Mouse (Mus musculus) forebrain, embryonic 11.5 days (tissue): Measurements from ENCODE around the gene Nanos2. TPM values are rescaled to one million over a fixed set of nuclear protein-coding genes. Genes with fewer than 3 reads are reported as not detected.

Experiments
- ATAC-seq: fragments of 200-750 bp; cut with Nextera tagmentation; replicated peaks from 2 replicates; pipeline ENCODE4 v1.8.0; 2017; ENCODE audit warnings: moderate TSS enrichment; ENCODE audit not compliant: low FRiP score
- DNase-seq: peaks from one replicate; pipeline ENCODE4 v3.0.0-alpha.2; 2017; ENCODE audit warnings: low spot score
- H3K27ac ChIP-seq: fragments of 300-500 bp; sonication (generic); 2 replicates; pipeline ENCODE4 v1.5.1; 2014; ENCODE audit warnings: low read depth, low read length
- H3K27me3 ChIP-seq: fragments of 300-500 bp; sonication (generic); 2 replicates; pipeline ENCODE4 v1.6.1; 2014; ENCODE audit warnings: mild to moderate bottlenecking, low read length, mixed read lengths; ENCODE audit not compliant: control insufficient read depth, insufficient read depth
- H3K36me3 ChIP-seq: fragments of 300-500 bp; sonication (generic); 2 replicates; pipeline ENCODE4 v1.6.1; 2014; ENCODE audit warnings: mild to moderate bottlenecking, low read length, moderate library complexity, mixed read lengths; ENCODE audit not compliant: control insufficient read depth, insufficient read depth
- H3K4me1 ChIP-seq: fragments of 300-500 bp; sonication (generic); replicated peaks from 2 replicates; pipeline ENCODE4 v1.6.1; 2014; ENCODE audit warnings: low read length, mixed read lengths; ENCODE audit not compliant: control insufficient read depth, insufficient read depth
- H3K4me2 ChIP-seq: fragments of 300-500 bp; sonication (generic); 2 replicates; pipeline ENCODE4 v1.6.1; 2014; ENCODE audit warnings: low read depth, mild to moderate bottlenecking, low read length, moderate library complexity, mixed read lengths; ENCODE audit not compliant: severe bottlenecking
- H3K4me3 ChIP-seq: fragments of 300-500 bp; sonication (generic); 2 replicates; pipeline ENCODE4 v1.5.1; 2014; ENCODE audit warnings: low read depth, low read length
- H3K9ac ChIP-seq: fragments of 300-500 bp; sonication (generic); 2 replicates; pipeline ENCODE4 v1.6.1; 2014; ENCODE audit warnings: low read length
- H3K9me3 ChIP-seq: fragments of 300-500 bp; sonication (generic); 2 replicates; pipeline ENCODE4 v1.6.1; 2016; ENCODE audit warnings: low read length, mixed read lengths; ENCODE audit not compliant: control insufficient read depth
- WGBS: fragments of 180-500 bp; shearing (Covaris S2); extraction: QIAGEN DNeasy Blood & Tissue Kit; methylation state at CpG from one replicate; pipeline ENCODE4 v1.1.7; 2014; 5-methylcytosine and 5-hydroxymethylcytosine counted together
- polyA plus RNA-seq: library from polyadenylated mRNA; unstranded; fragments of >200 nt; fragmentation: Nextera tagmentation; extraction: Ambion mirVana; gene quantifications from 2 replicates; pipeline ENCODE4 v1.2.1, GENCODE M21; 2014

Nanos2 gene
- polyA plus RNA-seq, 1 experiment from 2014 or later = not detected

DNA sequence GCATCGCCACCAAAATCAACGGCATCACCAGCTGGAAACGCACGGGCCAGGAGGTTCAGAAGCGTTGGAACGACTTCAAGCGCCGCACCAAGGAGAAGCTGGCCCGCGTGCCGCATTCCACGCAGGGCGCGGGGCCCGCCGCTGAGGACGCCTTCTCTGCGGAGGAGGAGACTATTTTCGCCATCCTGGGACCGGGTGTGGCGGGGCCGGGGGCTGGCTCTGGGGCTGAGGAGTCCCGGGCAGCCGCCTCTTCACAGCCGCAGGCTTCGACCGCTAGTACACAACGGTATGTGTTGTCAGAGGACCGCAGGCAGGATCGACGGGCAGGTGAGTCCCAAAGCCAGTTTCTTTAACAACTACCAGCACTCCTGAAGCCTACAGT, 5.1 kb downstream of the Nanos2 start:
- peaks cover 20% of the 10 kb centered on the region for H3K27me3 ChIP-seq

DNA sequence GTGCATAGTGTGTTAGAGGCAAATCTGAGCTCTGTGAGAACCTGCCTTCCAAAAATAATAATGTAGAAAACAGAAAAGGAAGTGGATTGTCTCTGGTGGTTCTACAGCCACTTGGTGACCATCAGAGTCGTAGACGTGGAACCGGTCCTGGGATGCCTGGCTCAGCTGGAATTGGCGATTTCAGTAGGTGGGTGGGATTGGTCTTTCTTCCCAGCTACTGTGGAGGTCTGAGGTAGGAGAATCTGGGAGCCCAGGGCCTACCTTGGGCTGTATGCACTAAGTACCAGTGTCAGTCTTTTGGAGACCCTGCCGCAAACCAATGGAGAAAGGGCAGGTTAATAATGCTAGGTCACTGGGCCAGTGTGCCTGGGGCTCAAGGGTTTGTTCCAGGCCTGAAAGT, 5.8 kb downstream of the Nanos2 start:
- no peak overlapping the region for H3K4me3 ChIP-seq
- 91% methylated on average over 5 of the region's 5 CpGs for WGBS

More for the DNA sequence above, 5.1 kb downstream of the Nanos2 start:
- Histone ChIP-seq H3K27ac (no peak overlapping the region), H3K9me3 (no peaks in the 10 kb centered on the region), H3K4me3 (peak overlapping the region; percentile 47), H3K4me1 (peaks cover 6% of the 10 kb centered on the region), H3K4me2 (peak overlapping the region; percentile 77), H3K9ac (peak overlapping the region; percentile 57), H3K36me3 (no peaks in the 10 kb centered on the region)
- DNase-seq (no peak), ATAC-seq (no peak)
- WGBS = 4% methylated on average over 31 of the region's 31 CpGs

DNA sequence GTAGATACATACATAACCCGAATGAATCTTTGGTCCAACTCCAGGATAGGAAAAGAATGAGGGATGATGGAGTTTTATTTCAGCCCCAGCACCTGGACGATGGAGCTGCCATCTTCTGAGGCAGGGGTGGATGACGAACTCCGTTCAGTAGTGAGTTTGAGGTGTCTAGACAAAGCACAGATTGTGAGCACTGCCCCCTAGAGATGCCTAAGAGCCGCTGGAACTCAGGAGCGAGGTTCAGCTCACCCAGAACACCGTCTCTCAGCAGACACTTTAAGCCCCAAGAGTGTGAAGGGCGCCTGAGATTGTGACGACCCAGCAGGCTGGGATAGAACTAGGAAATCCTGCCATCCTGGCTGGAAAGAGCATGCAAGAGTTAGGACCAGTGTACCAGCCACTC, 11.6 kb downstream of the Nanos2 start:
- Histone ChIP-seq H3K9me3 (no peaks in the 10 kb centered on the region), H3K4me1 (0 out of 2 replicates have a peak, but pooled peaks cover 3% of the 10 kb centered on the region), H3K4me3 (no peak overlapping the region), H3K36me3 (no peaks in the 10 kb centered on the region), H3K4me2 (no peak overlapping the region), H3K27ac (no peak overlapping the region), H3K9ac (no peak overlapping the region), H3K27me3 (no peaks in the 10 kb centered on the region)
- WGBS = 36% methylated on average over 9 of the region's 9 CpGs
- ATAC-seq = no peak
- no peak for DNase-seq

More for the DNA sequence above, 5.8 kb downstream of the Nanos2 start:
- no peak overlapping the region for H3K27ac ChIP-seq
- DNase-seq (no peak), ATAC-seq (no peak)
- no peaks in the 10 kb centered on the region for H3K36me3 ChIP-seq
- peaks cover 20% of the 10 kb centered on the region for H3K27me3 ChIP-seq
- no peak overlapping the region for H3K4me2 ChIP-seq
- H3K4me1 ChIP-seq = peaks cover 6% of the 10 kb centered on the region
- H3K9ac ChIP-seq = no peak overlapping the region
- H3K9me3 ChIP-seq = no peaks in the 10 kb centered on the region

DNA sequence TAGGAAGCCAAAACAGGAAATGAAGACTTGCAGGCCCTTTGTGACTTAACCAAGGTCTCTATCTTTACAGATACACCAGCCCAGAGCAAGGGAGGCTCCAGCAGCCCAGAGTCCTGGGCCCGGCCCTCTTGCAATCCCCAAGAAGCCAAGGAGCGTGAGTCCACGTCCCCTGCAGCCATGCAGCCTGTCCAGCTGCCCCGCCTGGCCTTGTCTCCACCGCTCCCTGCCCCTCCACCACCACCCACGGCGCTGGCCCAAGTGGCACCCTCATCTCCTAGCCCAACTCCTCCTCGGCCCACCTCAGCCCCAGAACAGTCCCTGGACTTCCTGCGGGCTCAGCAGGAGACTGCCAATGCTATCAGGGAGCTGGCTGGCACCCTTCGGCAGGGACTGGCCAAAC, 13.2 kb downstream of the Nanos2 start:
- Histone ChIP-seq H3K36me3 (peaks cover 1% of the 10 kb centered on the region; the same call in 1 of the 2 replicates), H3K27ac (no peak overlapping the region), H3K9me3 (no peaks in the 10 kb centered on the region), H3K4me2 (peak overlapping the region; percentile 34), H3K9ac (0 out of 2 replicates have a peak overlapping the region, but pooled peaks have one; percentile 4), H3K27me3 (no peaks in the 10 kb centered on the region), H3K4me3 (peak overlapping the region; percentile 3), H3K4me1 (peaks cover 13% of the 10 kb centered on the region)
- WGBS = 62% methylated on average over 10 of the region's 10 CpGs
- ATAC-seq (no peak), DNase-seq (no peak)

DNA sequence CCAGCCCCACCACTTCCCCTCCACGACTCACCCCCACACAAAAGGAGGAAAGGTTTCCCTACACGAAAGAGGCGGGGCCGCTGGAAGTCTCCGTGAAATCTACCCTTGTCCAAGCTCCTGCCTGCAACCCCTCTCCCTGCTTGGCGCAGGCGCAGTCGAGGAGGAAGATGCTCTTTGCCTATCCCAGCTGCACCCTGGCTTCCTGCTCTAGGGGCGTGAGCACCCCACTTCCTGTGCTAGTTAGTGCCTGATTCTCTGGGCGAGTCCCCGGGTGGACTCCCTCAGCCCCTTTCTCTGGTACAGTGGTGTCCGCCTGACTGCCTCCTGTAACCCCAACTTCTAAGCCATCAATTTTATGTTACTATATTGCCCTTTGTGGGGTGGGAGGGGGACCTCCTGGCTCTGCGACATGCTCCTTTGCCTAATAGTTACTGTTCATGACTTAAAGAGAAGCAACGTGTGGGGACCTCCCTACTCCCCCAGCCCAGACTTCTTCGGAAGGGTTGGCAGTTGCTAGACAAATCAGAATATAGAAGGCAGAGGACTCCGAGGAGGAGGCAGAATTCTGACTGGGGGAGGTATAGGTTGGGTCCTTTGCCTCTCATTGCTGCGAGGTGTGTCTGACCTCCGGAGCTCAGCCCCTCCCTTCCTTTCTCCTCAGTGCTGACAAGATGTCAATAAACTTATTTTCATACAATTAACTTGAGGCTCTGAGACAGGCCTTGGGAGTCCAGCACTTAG, 14.0 kb downstream of the Nanos2 start:
- peak overlapping the region; percentile 3 for H3K4me3 ChIP-seq
- H3K4me1 ChIP-seq = peaks cover 20% of the 10 kb centered on the region
- no peaks in the 10 kb centered on the region for H3K27me3 ChIP-seq
- no peaks in the 10 kb centered on the region for H3K9me3 ChIP-seq
- H3K27ac ChIP-seq = no peak overlapping the region
- WGBS = 35% methylated on average over 18 of the region's 18 CpGs
- DNase-seq (peak; percentile 71), ATAC-seq (no peak)
- H3K36me3 ChIP-seq = peaks cover 3% of the 10 kb centered on the region; the same call in 1 of the 2 replicates
- H3K9ac ChIP-seq = no peak overlapping the region
- H3K4me2 ChIP-seq = peak overlapping the region; percentile 34; the same call in 1 of the 2 replicates

DNA sequence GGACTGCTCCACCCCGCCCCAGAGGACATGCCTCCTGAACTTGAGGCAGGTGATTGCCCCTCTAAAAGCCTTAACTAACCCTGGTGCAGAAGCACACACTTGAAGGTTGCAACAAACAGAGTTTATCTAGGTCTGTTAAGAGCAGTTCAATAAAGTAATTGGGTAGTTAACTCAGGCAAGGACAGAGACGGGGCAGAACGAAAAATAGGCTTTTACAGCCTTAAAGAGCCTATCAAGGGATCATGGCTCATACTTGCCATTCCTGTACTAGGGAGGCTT, 14.5 kb downstream of the Nanos2 start:
- ATAC-seq (no peak), DNase-seq (no peak)
- H3K9ac ChIP-seq = no peak overlapping the region
- H3K4me3 ChIP-seq = no peak overlapping the region
- WGBS = 81% methylated on average over 3 of the region's 3 CpGs
- H3K4me1 ChIP-seq = peaks cover 22% of the 10 kb centered on the region
- H3K9me3 ChIP-seq = no peaks in the 10 kb centered on the region
- no peaks in the 10 kb centered on the region for H3K27me3 ChIP-seq
- no peak overlapping the region for H3K27ac ChIP-seq
- no peak overlapping the region for H3K4me2 ChIP-seq
- peaks cover 3% of the 10 kb centered on the region; the same call in 1 of the 2 replicates for H3K36me3 ChIP-seq

DNA sequence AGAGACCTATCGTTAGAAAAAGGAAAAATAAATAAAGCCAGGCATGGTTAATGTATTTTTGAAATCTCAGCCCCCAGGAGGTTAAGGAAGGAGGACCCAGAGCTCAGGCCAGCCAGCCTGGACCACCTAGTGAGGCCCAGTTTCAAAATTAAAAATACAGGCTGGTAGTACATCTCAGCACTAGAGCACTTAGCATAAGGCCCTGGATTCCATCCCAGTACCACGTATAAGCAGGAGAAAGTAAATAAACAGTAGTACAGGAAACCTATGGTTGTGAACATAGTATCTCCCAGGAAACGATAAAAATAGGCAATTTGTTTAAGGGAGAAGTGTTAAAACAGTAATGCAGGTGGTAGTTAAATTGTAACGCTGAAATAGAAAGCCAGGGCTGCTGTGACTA, 14.9 kb downstream of the Nanos2 start:
- H3K27ac ChIP-seq = no peak overlapping the region
- no peaks in the 10 kb centered on the region for H3K9me3 ChIP-seq
- ATAC-seq (no peak), DNase-seq (no peak)
- H3K4me2 ChIP-seq = peak overlapping the region; percentile 67; the same call in 1 of the 2 replicates
- peaks cover 22% of the 10 kb centered on the region for H3K4me1 ChIP-seq
- peak overlapping the region; percentile 73; the same call in 1 of the 2 replicates for H3K9ac ChIP-seq
- no peaks in the 10 kb centered on the region for H3K27me3 ChIP-seq
- H3K36me3 ChIP-seq = peaks cover 3% of the 10 kb centered on the region; the same call in 1 of the 2 replicates
- 57% methylated on average over 4 of the region's 4 CpGs for WGBS
- H3K4me3 ChIP-seq = peak overlapping the region; percentile 30

DNA sequence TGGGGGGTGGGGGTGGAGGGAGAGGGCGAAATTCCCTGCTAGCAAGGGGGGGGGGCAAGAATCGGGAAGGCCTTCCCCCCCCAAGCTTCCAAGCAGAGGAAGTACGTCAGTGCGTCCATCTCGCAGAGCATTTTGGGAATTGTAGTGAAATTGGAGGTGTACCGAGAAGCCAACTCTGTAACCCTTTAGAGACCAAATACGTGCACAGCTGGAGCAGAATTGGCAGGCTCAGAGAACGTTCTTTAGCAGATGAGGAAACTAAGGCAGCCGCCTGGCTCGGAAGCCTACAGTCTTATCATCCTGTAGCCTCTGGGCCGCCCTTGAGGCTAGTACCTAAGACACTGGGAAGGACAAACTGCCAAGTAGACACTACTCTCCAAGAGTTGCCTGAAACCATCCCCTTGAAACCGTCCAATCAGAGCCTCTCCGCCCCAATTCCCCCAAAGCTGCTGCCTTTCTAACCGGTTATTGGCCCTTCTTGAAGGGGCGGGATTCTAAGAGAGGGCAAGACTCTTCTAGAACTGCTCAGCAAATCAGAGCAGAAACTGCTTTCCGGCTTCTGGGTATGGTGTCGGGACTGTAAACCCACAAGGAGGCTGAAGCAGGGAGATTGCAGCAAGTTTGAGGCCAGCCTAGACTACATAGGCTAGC, 15.8 kb downstream of the Nanos2 start:
- H3K4me3 ChIP-seq = peak overlapping the region; percentile 30
- H3K36me3 ChIP-seq = peaks cover 5% of the 10 kb centered on the region; the same call in 1 of the 2 replicates
- no peaks in the 10 kb centered on the region for H3K9me3 ChIP-seq
- peak overlapping the region; percentile 73 for H3K9ac ChIP-seq
- WGBS = 2% methylated on average over 17 of the region's 17 CpGs
- H3K27ac ChIP-seq = no peak overlapping the region
- H3K27me3 ChIP-seq = no peaks in the 10 kb centered on the region
- peak overlapping the region; percentile 67 for H3K4me2 ChIP-seq
- ATAC-seq (peak; percentile 65), DNase-seq (peak; percentile 80)
- peaks cover 22% of the 10 kb centered on the region for H3K4me1 ChIP-seq
